Mouse (Mus musculus) heart, adult 2 months (tissue): ENCODE results near the gene Tbc1d9.

ENCODE experiments used
- CTCF ChIP-seq: fragments of 200-600 bp; IDR thresholded peaks from 2 replicates; pipeline ENCODE4 v1.8.1; 2022; ENCODE audit warnings: antibody characterized with exemption, mild to moderate bottlenecking, moderate library complexity
- EP300 ChIP-seq: fragments of 200-500 bp; IDR thresholded peaks from 2 replicates; pipeline ENCODE4 v1.6.1; 2011; ENCODE audit warnings: low read depth, low read length, control low read depth; ENCODE audit not compliant: insufficient read depth
- POLR2A ChIP-seq: fragments of 200-500 bp; IDR thresholded peaks from 2 replicates; pipeline ENCODE4 v1.6.1; 2011; ENCODE audit warnings: mild to moderate bottlenecking, low read depth, low read length, control low read depth; ENCODE audit not compliant: insufficient read depth

DNA sequence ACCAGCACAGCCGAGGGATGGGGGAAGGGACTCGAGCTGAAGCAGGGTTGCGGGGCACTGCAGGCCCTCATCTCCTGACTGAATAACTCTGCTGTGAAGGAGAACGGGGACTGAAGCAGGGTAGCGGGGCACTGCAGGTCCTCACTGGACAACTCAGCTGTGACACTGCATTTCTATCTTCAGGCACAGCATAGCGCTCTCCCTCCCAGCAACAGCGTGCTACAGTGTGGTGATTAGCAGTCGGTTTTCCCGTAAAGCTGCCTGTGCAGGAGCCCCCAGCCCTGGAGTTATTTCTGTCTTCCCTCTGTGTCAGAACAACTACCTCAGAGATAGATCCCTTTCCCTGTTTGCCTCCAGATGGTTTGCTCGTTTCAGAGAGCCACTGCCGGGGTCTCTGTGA, 109.3 kb downstream of the Tbc1d9 start:
- TF ChIP-seq POLR2A (no peak), CTCF (no peak), EP300 (no peak)
